Mouse (Mus musculus) embryonic stem cell, embryonic (primary cell): ENCODE measurements around the gene Sec24a.

ENCODE experiments used
- CTCF ChIA-PET, 4 experiments: fragments of 300-600 bp in 2 of 4; fragments of 350-600 bp in 2 of 4; sonication (Branson Sonifier 250); formaldehyde crosslinking; loops; one replicate each; lab custom pipeline; 2022; ENCODE audit warnings: inconsistent platforms in 2 of 4; lab: Charles Lee
- POLR2A ChIA-PET, 4 experiments: fragments of 300-600 bp in 2 of 4; fragments of 350-600 bp in 2 of 4; sonication (Branson Sonifier 250); formaldehyde crosslinking; loops; one replicate each; lab custom pipeline; 2022; ENCODE audit warnings: antibody characterized with exemption in 4 of 4, inconsistent platforms in 1 of 4; lab: Charles Lee

Sec24a gene

GRCm38 (mm10) chr11:51653736-51654135 is 109.7 kb downstream of the Sec24a start:
- ChIA-PET POLR2A (interaction anchor here in 3 of 4 experiments (0.8 to 13.3 kb wide), 11 partner anchors 8 to 110 kb away, joined by 3 to 252 read pairs (median 6); partner anchors contain the start of genes 0610009B22Rik (in 2 of the 3), Hnrnpab (in 2 of the 3), D930048N14Rik (in 1 of the 3) and N4bp3 (in 1 of the 3)), CTCF (interaction anchor here in 3 of 4 experiments (0.6 to 1.4 kb wide), 3 partner anchors 16 to 38 kb away, joined by 3 to 4 read pairs (median 3); no protein-coding TSS in a partner anchor)

GRCm38 (mm10) chr11:51652889-51653418 is 110.5 kb downstream of the Sec24a start:
- POLR2A ChIA-PET: interaction anchor here in 3 of 4 experiments (0.6 to 13.3 kb wide), 14 partner anchors 9 to 165 kb away, joined by 3 to 252 read pairs (median 6); partner anchors contain the start of genes 0610009B22Rik (in 2 of the 3), Hnrnpab (in 2 of the 3), D930048N14Rik (in 1 of the 3) and N4bp3 (in 1 of the 3)
- CTCF ChIA-PET: interaction anchor here in 2 of 4 experiments (0.6 to 1.2 kb wide), 5 partner anchors 17 to 36 kb away, joined by 3 read pairs; no protein-coding TSS in a partner anchor

GRCm38 (mm10) chr11:51650691-51651515 is 112.5 kb downstream of the Sec24a start, which contains the start of the genes N4bp3 and D930048N14Rik:
TSS of gene N4bp3 (minus strand) at chr11:51650842.
TSS of gene D930048N14Rik (plus strand) at chr11:51650954.
- CTCF ChIA-PET: interaction anchor here in 3 of 4 experiments (0.7 to 3.5 kb wide), 13 partner anchors 11 to 415 kb away, joined by 3 to 19 read pairs (median 4); partner anchors contain the start of genes Phykpl (in 1 of the 3) and Rmnd5b (in 1 of the 3)

GRCm38 (mm10) chr11:51650261-51650660 is 113.2 kb downstream of the Sec24a start:
- ChIA-PET CTCF (interaction anchor here (0.7 to 3.5 kb wide), 17 partner anchors 11 to 66 kb away, joined by 3 to 19 read pairs (median 4); partner anchors contain the start of genes Phykpl (in 1 of the 4) and Rmnd5b (in 1 of the 4)), POLR2A (interaction anchor here (0.8 to 56.0 kb wide), 34 partner anchors 8 to 113 kb away, joined by 3 to 3635 read pairs (median 12); partner anchors contain the start of genes Hnrnpab (in 4 of the 4), 0610009B22Rik (in 3 of the 4), Nhp2 (in 3 of the 4) and Phykpl (in 3 of the 4))

More at GRCm38 (mm10) chr11:51650691-51651515, 112.5 kb downstream of the Sec24a start, which contains the start of the genes N4bp3 and D930048N14Rik:
- POLR2A ChIA-PET: interaction anchor here (0.5 to 56.0 kb wide), 32 partner anchors 7 to 618 kb away, joined by 3 to 3635 read pairs (median 12); partner anchors contain the start of genes 0610009B22Rik (in 3 of the 4), Hnrnpab (in 3 of the 4), Nhp2 (in 3 of the 4) and Phykpl (in 3 of the 4)

GRCm38 (mm10) chr11:51649889-51650199 is 113.6 kb downstream of the Sec24a start:
- ChIA-PET POLR2A (interaction anchor here (0.8 to 56.0 kb wide), 34 partner anchors 8 to 114 kb away, joined by 3 to 3635 read pairs (median 12); partner anchors contain the start of genes Hnrnpab (in 4 of the 4), 0610009B22Rik (in 3 of the 4), Nhp2 (in 3 of the 4) and Phykpl (in 3 of the 4)), CTCF (interaction anchor here (0.6 to 3.5 kb wide), 17 partner anchors 12 to 65 kb away, joined by 3 to 19 read pairs (median 4); partner anchors contain the start of genes Phykpl (in 1 of the 4) and Rmnd5b (in 1 of the 4))

- ChIA-PET CTCF (interaction anchor here (0.6 to 3.5 kb wide), 17 partner anchors 11 to 65 kb away, joined by 3 to 19 read pairs (median 4); partner anchors contain the start of genes Phykpl (in 1 of the 4) and Rmnd5b (in 1 of the 4)), POLR2A (interaction anchor here (0.7 to 56.0 kb wide), 38 partner anchors 9 to 1437 kb away, joined by 3 to 3635 read pairs (median 11); partner anchors contain the start of genes Hnrnpab (in 4 of the 4), 0610009B22Rik (in 3 of the 4), Nhp2 (in 3 of the 4) and Phykpl (in 3 of the 4))
These were observed 114.1 kb downstream of the Sec24a start for GRCm38 (mm10) chr11:51649111-51649888.

- ChIA-PET CTCF (interaction anchor here in 3 of 4 experiments (1.2 to 3.5 kb wide), 6 partner anchors 11 to 55 kb away, joined by 3 to 19 read pairs (median 5); partner anchors contain the start of gene Nhp2 (in 1 of the 3)), POLR2A (interaction anchor here (0.6 to 56.0 kb wide), 35 partner anchors 8 to 1436 kb away, joined by 3 to 3635 read pairs (median 13); partner anchors contain the start of genes Nhp2 (in 4 of the 4), 0610009B22Rik (in 3 of the 4), Hnrnpab (in 3 of the 4) and Phykpl (in 3 of the 4))
These were observed 114.9 kb downstream of the Sec24a start for GRCm38 (mm10) chr11:51648566-51648965.

- ChIA-PET CTCF (interaction anchor here in 3 of 4 experiments (1.0 to 3.3 kb wide), 7 partner anchors 9 to 35 kb away, joined by 3 to 19 read pairs (median 4); partner anchors contain the start of gene Nhp2 (in 1 of the 3)), POLR2A (interaction anchor here (0.5 to 56.0 kb wide), 35 partner anchors 9 to 1225 kb away, joined by 3 to 3635 read pairs (median 5); partner anchors contain the start of genes 0610009B22Rik (in 3 of the 4), Phykpl (in 3 of the 4), Rmnd5b (in 3 of the 4) and Hnrnpab (in 2 of the 4))
These were observed 116.4 kb downstream of the Sec24a start for GRCm38 (mm10) chr11:51646751-51647667.

- CTCF ChIA-PET: interaction anchor here in 2 of 4 experiments (1.4 to 3.3 kb wide), 4 partner anchors 8 to 35 kb away, joined by 3 to 19 read pairs (median 7); no protein-coding TSS in a partner anchor
- POLR2A ChIA-PET: interaction anchor here (1.4 to 56.0 kb wide), 14 partner anchors 8 to 58 kb away, joined by 4 to 3635 read pairs (median 46); partner anchors contain the start of genes Rmnd5b (in 3 of the 4), 0610009B22Rik (in 2 of the 4), Hnrnpab (in 2 of the 4) and Nhp2 (in 2 of the 4)
These were observed 117.2 kb downstream of the Sec24a start for GRCm38 (mm10) chr11:51646245-51646644.

- ChIA-PET POLR2A (interaction anchor here in 2 of 4 experiments (2.5 to 56.0 kb wide), 8 partner anchors 13 to 43 kb away, joined by 12 to 3635 read pairs (median 162); partner anchors contain the start of genes 0610009B22Rik (in 2 of the 2), Hnrnpab (in 2 of the 2), Nhp2 (in 2 of the 2) and Rmnd5b (in 2 of the 2)), CTCF (interaction anchor here in 2 of 4 experiments (1.5 to 3.3 kb wide), 3 partner anchors 9 to 36 kb away, joined by 3 to 19 read pairs (median 7); no protein-coding TSS in a partner anchor)
These were observed 118.1 kb downstream of the Sec24a start for GRCm38 (mm10) chr11:51645293-51645692.

- ChIA-PET POLR2A (interaction anchor here (0.6 to 56.0 kb wide), 26 partner anchors 8 to 162 kb away, joined by 3 to 3635 read pairs (median 6); partner anchors contain the start of genes Hnrnpab (in 4 of the 4), Rmnd5b (in 3 of the 4), 0610009B22Rik (in 2 of the 4) and Nhp2 (in 2 of the 4)), CTCF (interaction anchor here (0.7 to 3.3 kb wide), 8 partner anchors 10 to 176 kb away, joined by 3 to 19 read pairs (median 4); no protein-coding TSS in a partner anchor)
These were observed 119.2 kb downstream of the Sec24a start for GRCm38 (mm10) chr11:51644217-51644616.

- CTCF ChIA-PET: interaction anchor here (0.7 to 3.3 kb wide), 7 partner anchors 10 to 177 kb away, joined by 3 to 19 read pairs (median 4); no protein-coding TSS in a partner anchor
These were observed 119.7 kb downstream of the Sec24a start for GRCm38 (mm10) chr11:51643761-51644160.

GRCm38 (mm10) chr11:51643202-51643601 is 120.2 kb downstream of the Sec24a start:
- POLR2A ChIA-PET: interaction anchor here (0.7 to 56.0 kb wide), 25 partner anchors 9 to 1266 kb away, joined by 3 to 3635 read pairs (median 6); partner anchors contain the start of genes Hnrnpab (in 4 of the 4), 0610009B22Rik (in 2 of the 4), Nhp2 (in 2 of the 4) and Phykpl (in 2 of the 4)
- CTCF ChIA-PET: interaction anchor here in 3 of 4 experiments (0.6 to 3.3 kb wide), 6 partner anchors 9 to 38 kb away, joined by 3 to 19 read pairs (median 4); no protein-coding TSS in a partner anchor

More at GRCm38 (mm10) chr11:51643761-51644160, 119.7 kb downstream of the Sec24a start:
- POLR2A ChIA-PET: interaction anchor here (0.6 to 56.0 kb wide), 28 partner anchors 8 to 356 kb away, joined by 3 to 3635 read pairs (median 6); partner anchors contain the start of genes Hnrnpab (in 4 of the 4), Rmnd5b (in 3 of the 4), 0610009B22Rik (in 2 of the 4) and Nhp2 (in 2 of the 4)
